Mouse (Mus musculus): ENCODE measurements around the gene Gtf3c2. TPM values are rescaled to one million over a fixed set of nuclear protein-coding genes. Genes with fewer than 3 reads are reported as not detected.

Gene Gtf3c2
- polyA plus RNA-seq (2012; rRNA removed) = 39.2 and 59.2 TPM in 2 replicates

DNA sequence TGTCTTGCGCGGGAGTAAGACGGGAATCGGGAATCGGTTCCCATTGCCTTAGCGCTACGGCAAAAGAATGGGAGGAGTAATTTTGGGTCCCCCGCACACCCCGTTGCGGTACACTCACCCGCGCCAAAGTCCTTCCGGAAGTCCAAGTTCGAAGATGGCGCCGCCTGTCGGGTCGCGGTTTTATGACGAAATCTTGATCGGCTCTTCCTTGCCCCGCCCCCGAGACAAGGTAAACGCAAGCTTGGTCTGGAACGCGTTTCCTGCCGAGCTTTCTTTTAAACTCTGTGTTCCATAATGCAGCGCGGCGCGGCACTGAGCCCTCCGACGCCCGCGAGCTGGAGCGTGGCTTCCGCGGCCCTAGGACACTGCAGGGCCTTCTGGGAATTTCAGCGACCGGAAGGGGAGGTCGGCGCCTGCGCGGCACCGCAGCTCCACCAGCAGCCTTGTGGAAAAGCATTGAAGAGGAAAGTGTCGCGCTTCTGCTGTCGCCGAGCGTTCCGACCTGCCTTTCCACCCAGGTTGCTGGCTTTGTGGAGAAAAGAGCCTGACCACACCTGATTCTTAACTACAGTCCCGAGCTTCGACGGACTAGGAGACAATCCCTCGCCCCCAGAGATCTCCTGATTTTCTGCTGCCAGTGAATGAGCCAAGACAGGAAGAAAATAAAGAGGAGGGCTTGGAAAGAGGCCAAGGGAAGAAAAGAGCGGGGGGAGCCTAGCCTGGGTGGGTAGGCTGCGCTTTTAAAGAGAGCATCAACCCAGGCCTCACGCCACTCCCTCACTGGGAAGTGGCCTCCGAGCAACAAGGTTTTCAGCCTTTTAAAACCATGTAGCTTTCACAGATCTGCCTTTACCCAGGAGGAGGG lies at the start of gene Gtf3c2, which contains the start of gene Gm29609:
TSS of gene Gtf3c2 (minus strand) at position 379 of the 865 bp plus-strand sequence.
TSS of gene Gm29609 (minus strand) at position 146 of the 865 bp plus-strand sequence.
- peak; percentile 92 for DNase-seq
- Histone ChIP-seq H3K4me3 (replicated peaks; ENCODE audit: extremely low read depth, low read depth, low read length) (peak within 1 kb of the TSS; percentile 91), H3K4me1 (ENCODE audit: control insufficient read depth, insufficient read depth, low read length) (peaks cover 2% of the 10 kb centered on the region; the same call in 1 of the 2 replicates)
- WGBS = under 1% methylated on average over 59 of the region's 59 CpGs
- peak; percentile 93; the same call in 1 of the 2 replicates for TF ChIP-seq POLR2A (IDR thresholded peaks at IDR 0.05; ENCODE audit: borderline replicate concordance, extremely low read depth, low read depth, low read length)
- no peak for TF ChIP-seq CTCF (IDR thresholded peaks at IDR 0.05; ENCODE audit: insufficient read depth, low read length)

DNA sequence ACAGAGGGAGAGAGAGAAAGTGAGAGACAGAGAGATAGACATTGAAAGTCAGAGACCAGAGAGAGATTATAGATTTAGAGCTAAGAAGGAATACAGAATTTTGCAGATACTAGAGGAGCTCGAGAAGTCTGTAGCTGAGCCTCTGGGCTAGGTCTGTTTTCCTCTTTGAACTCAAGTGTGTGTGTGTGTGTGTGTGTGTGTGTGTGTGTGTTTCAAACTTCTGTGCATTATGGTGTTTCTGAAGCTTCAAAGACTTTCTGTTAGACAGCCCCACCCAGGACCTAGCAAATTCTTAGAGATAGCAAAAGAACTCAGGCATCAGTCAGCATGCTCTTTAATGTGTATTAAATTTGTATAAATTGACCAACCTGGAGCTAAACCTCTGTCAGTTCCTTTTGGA lies 46.7 kb upstream of the Gtf3c2 start:
- WGBS = 70% methylated on average over 1 of the region's 1 CpGs
- TF ChIP-seq POLR2A (IDR thresholded peaks at IDR 0.05; ENCODE audit: borderline replicate concordance, extremely low read depth, low read depth, low read length) = no peak
- no peak for TF ChIP-seq CTCF (IDR thresholded peaks at IDR 0.05; ENCODE audit: insufficient read depth, low read length)
- H3K4me1 ChIP-seq (ENCODE audit: control insufficient read depth, insufficient read depth, low read length) = no peaks in the 10 kb centered on the region
- no peak for DNase-seq
- H3K4me3 ChIP-seq (replicated peaks; ENCODE audit: extremely low read depth, low read depth, low read length) = no peak overlapping the region

DNA sequence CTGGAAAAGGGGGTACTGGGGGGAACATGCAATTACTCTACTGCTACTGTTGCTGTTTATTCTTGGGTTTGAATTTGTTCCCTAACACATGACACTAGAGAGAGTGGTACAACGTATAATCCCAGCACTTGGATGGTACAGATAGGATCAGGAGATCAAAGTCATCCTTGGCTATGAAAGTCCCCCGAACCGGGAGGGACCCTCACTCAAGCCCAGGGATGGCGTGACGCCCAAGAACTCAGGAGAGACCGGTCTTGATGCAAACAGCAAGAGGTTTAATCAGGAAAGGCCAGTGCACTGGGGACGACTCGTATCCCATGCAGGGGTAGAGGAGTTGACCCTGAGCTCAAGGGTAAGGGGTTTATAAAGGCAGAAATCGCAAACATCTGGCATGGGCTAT lies 42.8 kb upstream of the Gtf3c2 start:
- no peak overlapping the region for H3K4me3 ChIP-seq (replicated peaks; ENCODE audit: extremely low read depth, low read depth, low read length)
- H3K4me1 ChIP-seq (ENCODE audit: control insufficient read depth, insufficient read depth, low read length) = 0 out of 2 replicates have a peak, but pooled peaks cover 4% of the 10 kb centered on the region
- TF ChIP-seq CTCF (IDR thresholded peaks at IDR 0.05; ENCODE audit: insufficient read depth, low read length) (no peak), POLR2A (IDR thresholded peaks at IDR 0.05; ENCODE audit: borderline replicate concordance, extremely low read depth, low read depth, low read length) (no peak)
- WGBS = 95% methylated on average over 9 of the region's 9 CpGs
- no peak for DNase-seq

DNA sequence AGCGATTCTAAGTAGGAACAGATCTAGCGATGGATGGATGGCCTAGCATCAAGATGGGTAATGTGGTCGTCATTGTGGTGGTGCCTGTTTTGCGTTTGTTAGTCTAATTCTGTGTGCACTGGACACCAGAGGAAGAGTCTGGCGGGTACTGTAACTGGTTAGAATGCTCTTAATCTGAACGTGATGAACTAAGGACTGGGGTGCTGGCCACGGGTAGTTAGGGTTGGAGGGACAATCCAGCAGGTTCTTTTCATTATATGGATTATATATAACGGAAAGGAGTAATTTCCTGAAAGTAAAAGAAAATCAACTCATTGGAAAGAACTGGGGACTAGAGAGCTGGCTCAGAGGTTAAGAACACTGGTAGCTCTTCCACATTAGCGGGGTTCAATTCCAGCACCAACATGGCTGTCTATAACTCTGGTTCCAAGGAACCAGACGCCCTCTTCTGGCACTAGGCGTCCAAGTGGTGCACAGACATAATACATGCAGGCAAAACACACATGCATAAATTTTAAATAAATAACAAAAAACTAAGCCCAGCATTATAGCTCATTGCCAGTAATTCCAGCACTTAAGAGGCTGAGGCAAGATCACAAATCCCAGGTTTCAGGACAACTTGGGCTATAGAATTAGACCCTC lies 41.5 kb upstream of the Gtf3c2 start:
- peaks cover 6% of the 10 kb centered on the region; the same call in 1 of the 2 replicates for H3K4me1 ChIP-seq (ENCODE audit: control insufficient read depth, insufficient read depth, low read length)
- TF ChIP-seq CTCF (IDR thresholded peaks at IDR 0.05; ENCODE audit: insufficient read depth, low read length) (0 out of 2 replicates have a peak, but pooled peaks have one; percentile 4), POLR2A (IDR thresholded peaks at IDR 0.05; ENCODE audit: borderline replicate concordance, extremely low read depth, low read depth, low read length) (no peak)
- peak overlapping the region; percentile 90 for H3K4me3 ChIP-seq (replicated peaks; ENCODE audit: extremely low read depth, low read depth, low read length)
- DNase-seq = no peak
- 16% methylated on average over 11 of the region's 11 CpGs for WGBS

DNA sequence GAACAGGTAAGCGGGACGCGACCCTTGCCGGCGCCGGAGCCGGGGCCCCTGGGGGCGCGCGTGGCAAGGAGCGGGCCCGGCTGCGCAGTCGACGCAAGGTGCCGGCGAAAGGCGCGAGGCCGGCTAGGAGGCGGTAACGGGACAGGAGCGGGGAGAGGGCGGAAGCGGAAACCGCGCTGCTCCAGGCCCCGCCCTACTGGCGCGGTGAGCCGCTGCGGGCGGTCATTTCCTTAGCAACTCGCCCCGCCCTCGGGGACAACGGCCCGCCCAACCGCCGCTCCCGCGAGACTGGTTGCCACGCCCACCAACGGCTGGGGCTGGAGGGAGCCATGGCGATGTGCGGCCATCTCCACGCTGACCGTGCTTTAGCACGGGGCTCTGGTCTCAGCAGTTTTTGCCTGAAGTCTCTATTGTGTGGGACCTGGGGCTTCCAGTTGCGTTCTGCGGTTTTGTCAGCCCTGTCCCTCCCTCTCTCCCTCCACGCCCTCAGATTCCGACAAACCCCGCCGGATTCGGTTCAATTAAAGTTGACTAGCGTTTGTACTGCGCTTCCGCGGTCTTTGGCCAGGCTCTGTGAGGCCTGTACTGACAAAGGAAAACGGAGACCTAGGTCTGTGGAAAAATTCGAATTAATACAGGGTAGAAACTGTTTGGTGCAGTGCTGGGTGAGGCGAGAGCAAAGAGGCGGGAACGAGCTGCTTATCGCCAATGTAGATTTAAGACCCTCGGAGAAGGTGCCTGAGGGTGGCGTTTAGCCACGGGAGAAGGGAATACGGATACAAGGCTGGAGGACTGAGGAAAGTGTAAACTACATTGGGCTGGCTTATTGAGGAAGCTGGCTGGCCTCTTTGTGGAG lies 40.7 kb upstream of the Gtf3c2 start, which contains the start of gene Ppm1g:
TSS of gene Ppm1g (minus strand) at position 240 of the 856 bp plus-strand sequence.
- Histone ChIP-seq H3K4me3 (replicated peaks; ENCODE audit: extremely low read depth, low read depth, low read length) (peak within 1 kb of the TSS; percentile 90), H3K4me1 (ENCODE audit: control insufficient read depth, insufficient read depth, low read length) (peaks cover 6% of the 10 kb centered on the region; the same call in 1 of the 2 replicates)
- no peak for TF ChIP-seq CTCF (IDR thresholded peaks at IDR 0.05; ENCODE audit: insufficient read depth, low read length)
- TF ChIP-seq POLR2A (IDR thresholded peaks at IDR 0.05; ENCODE audit: borderline replicate concordance, extremely low read depth, low read depth, low read length) = peak; percentile 96
- peak; percentile 100 for DNase-seq
- under 1% methylated on average over 70 of the region's 70 CpGs for WGBS

DNA sequence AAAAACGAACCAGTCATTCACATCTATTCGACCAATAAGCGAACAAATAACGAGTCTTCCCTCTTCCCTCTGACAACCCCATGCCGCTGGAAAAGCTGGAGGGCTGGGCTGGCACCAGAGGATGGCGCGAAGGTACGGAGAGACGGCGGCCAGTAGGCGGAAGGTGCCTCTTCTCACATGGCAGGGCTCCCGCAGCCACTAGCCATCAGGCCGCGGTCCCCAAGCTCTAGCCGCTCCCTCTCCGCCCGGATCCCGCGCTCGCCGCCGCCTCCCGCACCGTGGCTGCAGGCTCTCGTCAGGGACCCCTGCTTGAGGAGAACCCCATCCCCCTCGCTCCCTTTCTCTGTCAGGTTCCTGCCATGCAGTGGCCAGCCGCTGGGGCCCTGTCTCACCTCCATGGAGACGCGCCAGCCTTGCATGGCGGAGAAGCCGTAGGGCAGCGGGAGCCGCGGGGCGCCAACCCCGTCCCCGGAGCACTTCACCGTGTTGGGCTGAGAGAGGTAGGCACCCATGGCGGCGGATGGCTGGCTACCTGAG lies 40.0 kb upstream of the Gtf3c2 start:
- under 1% methylated on average over 40 of the region's 40 CpGs for WGBS
- DNase-seq = no peak
- TF ChIP-seq POLR2A (IDR thresholded peaks at IDR 0.05; ENCODE audit: borderline replicate concordance, extremely low read depth, low read depth, low read length) = no peak
- no peak for TF ChIP-seq CTCF (IDR thresholded peaks at IDR 0.05; ENCODE audit: insufficient read depth, low read length)
- Histone ChIP-seq H3K4me3 (replicated peaks; ENCODE audit: extremely low read depth, low read depth, low read length) (peak overlapping the region; percentile 80), H3K4me1 (ENCODE audit: control insufficient read depth, insufficient read depth, low read length) (peaks cover 6% of the 10 kb centered on the region; the same call in 1 of the 2 replicates)

DNA sequence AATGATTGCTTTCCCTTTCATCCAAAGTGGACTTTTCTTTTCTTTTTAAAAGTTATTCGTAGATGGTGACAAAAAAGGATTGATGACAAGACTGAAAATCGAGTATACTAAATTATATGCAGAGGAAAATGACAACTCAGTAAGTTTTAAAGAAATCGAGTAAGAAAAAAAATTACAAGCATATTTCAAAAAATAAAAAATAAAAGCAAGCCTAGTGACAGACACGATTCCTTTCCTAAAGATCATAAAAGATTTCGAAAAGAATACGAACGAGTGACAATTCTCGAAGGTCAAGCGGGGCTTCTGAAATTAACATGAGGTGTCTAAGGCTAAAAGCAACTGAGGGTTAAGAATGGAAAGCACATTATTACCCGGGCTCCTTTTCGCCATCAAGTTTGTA lies 39.5 kb upstream of the Gtf3c2 start:
- Histone ChIP-seq H3K4me1 (ENCODE audit: control insufficient read depth, insufficient read depth, low read length) (peaks cover 6% of the 10 kb centered on the region; the same call in 1 of the 2 replicates), H3K4me3 (replicated peaks; ENCODE audit: extremely low read depth, low read depth, low read length) (peak overlapping the region; percentile 80)
- no peak for TF ChIP-seq POLR2A (IDR thresholded peaks at IDR 0.05; ENCODE audit: borderline replicate concordance, extremely low read depth, low read depth, low read length)
- DNase-seq = no peak
- 1% methylated on average over 11 of the region's 11 CpGs for WGBS

DNA sequence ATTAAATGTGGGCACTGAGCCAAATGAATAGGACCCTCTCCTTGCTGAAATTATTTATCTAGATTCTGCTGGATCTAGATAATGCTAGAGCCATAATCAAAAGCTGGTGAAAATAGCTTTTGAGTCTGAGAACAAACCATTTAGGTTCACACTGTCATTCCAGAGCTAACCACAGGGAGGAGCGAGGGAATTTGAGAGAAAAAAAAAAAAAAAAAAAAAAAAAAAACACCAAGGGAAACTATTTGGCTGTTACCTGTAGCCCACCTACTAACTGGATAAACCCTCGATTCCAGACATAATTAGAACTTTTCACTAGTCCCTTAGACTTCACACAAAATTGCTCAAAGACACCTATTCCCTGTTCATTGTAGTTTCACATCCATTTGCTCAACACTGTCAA lies 39.1 kb upstream of the Gtf3c2 start:
- no peak for DNase-seq
- no peak overlapping the region for H3K4me3 ChIP-seq (replicated peaks; ENCODE audit: extremely low read depth, low read depth, low read length)
- H3K4me1 ChIP-seq (ENCODE audit: control insufficient read depth, insufficient read depth, low read length) = peaks cover 6% of the 10 kb centered on the region; the same call in 1 of the 2 replicates
- WGBS = 2% methylated on average over 2 of the region's 2 CpGs
- TF ChIP-seq POLR2A (IDR thresholded peaks at IDR 0.05; ENCODE audit: borderline replicate concordance, extremely low read depth, low read depth, low read length) (no peak), CTCF (IDR thresholded peaks at IDR 0.05; ENCODE audit: insufficient read depth, low read length) (no peak)
